Mouse (Mus musculus): ENCODE measurements around the gene Haghl. TPM values are rescaled to one million over a fixed set of nuclear protein-coding genes. Genes with fewer than 3 reads are reported as not detected.

The Haghl gene
- total RNA-seq (2021) (1 to 10 TPM; 6.4 to 7.7 TPM), polyA plus RNA-seq (2012; rRNA removed) (19.5 and 23.4 TPM in 2 replicates)
- long read RNA-seq, partial matches to known transcripts: 0 of 3 reads
- long read RNA-seq, other reads (novel, unspliced or antisense): 1 of 3 reads

DNA sequence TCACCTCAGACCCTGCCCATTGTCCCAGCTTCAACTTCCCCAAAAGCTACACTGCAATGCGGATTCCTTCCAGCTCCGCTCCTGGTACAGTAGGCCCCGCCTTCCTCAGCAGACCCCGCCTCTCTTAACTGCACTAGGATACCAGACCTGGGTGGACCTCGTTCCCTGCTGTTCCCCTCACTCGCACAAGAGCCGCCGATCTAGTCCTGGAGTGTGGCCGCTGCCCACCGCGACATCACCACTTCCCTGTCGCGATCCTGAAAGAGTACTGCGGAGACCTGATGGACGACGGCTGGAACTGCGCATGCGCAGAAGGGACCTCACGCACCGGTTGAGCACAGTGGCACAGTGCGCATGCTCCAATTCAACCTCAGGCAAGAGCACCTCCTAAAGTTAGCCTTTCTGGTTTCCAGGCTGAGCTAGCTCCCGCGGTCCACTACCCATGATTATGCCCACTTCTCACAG, at the start of gene Haghl:
Gene Haghl, minus strand, starts transcription at position 393 of the 465 bp plus-strand sequence.
- intact Hi-C loops (cut with DNase I): no loop called here
- Histone ChIP-seq H3K79me2 (replicated peaks; ENCODE audit: control insufficient read depth, insufficient read depth, low read length) (no peaks in the 10 kb centered on the region), H3K27me3 (ENCODE audit: control insufficient read depth, insufficient read depth, low read length) (no peaks in the 10 kb centered on the region), H3K27ac (peak within 1 kb of the TSS; percentile 85), H3K4me3 (peak within 1 kb of the TSS; percentile 91), H3K9ac (ENCODE audit: low read depth, low read length) (peak within 1 kb of the TSS; percentile 60), H3K4me1 (ENCODE audit: control insufficient read depth, insufficient read depth, low read length) (peaks cover 2% of the 10 kb centered on the region; the same call in 1 of the 2 replicates), H3K36me3 (ENCODE audit: control insufficient read depth, insufficient read depth, low read length) (no peaks in the 10 kb centered on the region)
- under 1% methylated on average over 23 of the region's 23 CpGs for WGBS
- DNase-seq: peak; percentile 93 to 96
- TF ChIP-seq EP300 (IDR thresholded peaks at IDR 0.05; ENCODE audit: insufficient read depth, low read depth, low read length): no peak
- TF ChIP-seq POLR2A (IDR thresholded peaks at IDR 0.05; ENCODE audit: insufficient read depth, low read depth, low read length): peak; percentile 89
- TF ChIP-seq CTCF (IDR thresholded peaks at IDR 0.05): peak; percentile 37

DNA sequence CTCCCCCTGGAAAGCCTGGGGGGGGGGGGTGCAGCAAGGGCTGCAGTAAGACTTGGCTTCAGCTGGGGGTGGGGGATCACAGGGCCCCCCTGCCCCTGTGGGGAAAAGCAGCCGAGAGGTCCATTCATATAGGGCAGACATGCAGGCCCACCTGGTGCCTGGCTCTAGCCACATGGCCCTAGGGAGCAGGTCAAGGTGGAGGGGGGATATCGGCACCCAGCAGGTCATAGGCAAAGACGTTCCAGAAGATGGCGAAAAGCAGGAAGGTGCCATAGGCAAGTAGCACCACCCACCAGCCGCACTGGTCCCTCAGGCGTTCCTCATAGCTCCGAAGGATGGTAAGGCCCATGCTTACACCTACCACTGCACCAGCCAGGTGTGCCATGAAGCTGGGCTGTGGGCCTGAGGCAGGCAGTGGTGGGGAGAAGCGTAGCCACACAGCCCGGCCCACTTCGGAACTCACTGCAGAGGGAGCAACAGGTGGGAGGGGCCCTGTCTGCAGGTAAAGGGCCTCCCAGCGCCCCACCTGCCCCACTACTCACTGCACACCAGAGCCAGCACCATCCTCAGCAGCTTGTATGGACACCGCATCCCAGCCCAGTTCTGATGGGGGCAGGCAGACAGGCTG, 49.2 kb upstream of the Haghl start:
- Histone ChIP-seq H3K4me1 (ENCODE audit: control insufficient read depth, insufficient read depth, low read length) (peaks cover 26% of the 10 kb centered on the region), H3K79me2 (replicated peaks; ENCODE audit: control insufficient read depth, insufficient read depth, low read length) (peaks cover 2% of the 10 kb centered on the region), H3K4me3 (peak overlapping the region; percentile 85; the same call in 1 of the 2 replicates), H3K9ac (ENCODE audit: low read depth, low read length) (0 out of 2 replicates have a peak overlapping the region, but pooled peaks have one; percentile 19), H3K27me3 (ENCODE audit: control insufficient read depth, insufficient read depth, low read length) (no peaks in the 10 kb centered on the region), H3K27ac (peak overlapping the region; percentile 100; the same call in 1 of the 2 replicates), H3K36me3 (ENCODE audit: control insufficient read depth, insufficient read depth, low read length) (no peaks in the 10 kb centered on the region; the same call in 1 of the 2 replicates)
- no peak for TF ChIP-seq EP300 (IDR thresholded peaks at IDR 0.05; ENCODE audit: insufficient read depth, low read depth, low read length)
- DNase-seq: no peak
- intact Hi-C loops (cut with DNase I): loop anchor here (5.0 kb wide), 1 partner anchor 33 kb away; the partner anchor contains the start of gene Mcrip2
- WGBS: 83% methylated on average over 12 of the region's 12 CpGs

DNA sequence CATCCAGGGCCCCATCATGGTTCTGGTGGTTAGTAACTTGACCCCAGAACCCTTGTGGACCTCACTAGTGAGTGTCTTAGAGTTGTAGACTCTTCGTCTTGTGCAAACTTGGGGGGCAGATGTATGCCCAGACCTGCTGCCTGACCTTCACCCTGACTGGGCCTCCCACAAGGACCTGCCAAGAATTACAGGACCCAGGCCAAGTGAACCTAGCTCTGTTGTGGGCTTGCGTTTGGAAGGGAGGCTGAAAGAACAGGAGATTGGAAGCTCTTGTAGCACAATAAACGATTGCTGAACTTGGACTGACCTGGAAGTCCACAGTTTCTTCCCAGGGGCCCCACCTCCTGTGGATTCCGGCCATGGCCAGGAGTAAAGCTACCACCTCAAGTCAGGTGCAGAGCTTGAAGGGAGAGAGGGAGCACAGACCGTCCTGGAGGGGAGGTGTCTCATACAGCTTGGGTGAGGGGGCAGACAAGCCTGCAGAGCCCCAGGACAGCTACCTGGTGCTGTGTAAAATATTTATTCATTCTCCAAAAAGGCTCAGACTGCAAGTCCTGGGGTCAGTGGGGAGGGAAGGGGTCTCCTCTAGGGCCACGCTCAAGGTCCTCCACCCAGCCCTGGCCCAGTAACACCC, 48.6 kb upstream of the Haghl start:
- Histone ChIP-seq H3K4me1 (ENCODE audit: control insufficient read depth, insufficient read depth, low read length) (peaks cover 26% of the 10 kb centered on the region), H3K9ac (ENCODE audit: low read depth, low read length) (peak overlapping the region; percentile 84), H3K79me2 (replicated peaks; ENCODE audit: control insufficient read depth, insufficient read depth, low read length) (peaks cover 2% of the 10 kb centered on the region), H3K4me3 (peak overlapping the region; percentile 85), H3K27me3 (ENCODE audit: control insufficient read depth, insufficient read depth, low read length) (no peaks in the 10 kb centered on the region), H3K27ac (peak overlapping the region; percentile 100), H3K36me3 (ENCODE audit: control insufficient read depth, insufficient read depth, low read length) (no peaks in the 10 kb centered on the region; the same call in 1 of the 2 replicates)
- peak; percentile 40 to 56 for DNase-seq
- no peak for TF ChIP-seq CTCF (IDR thresholded peaks at IDR 0.05)
- TF ChIP-seq POLR2A (IDR thresholded peaks at IDR 0.05; ENCODE audit: insufficient read depth, low read depth, low read length): no peak
- TF ChIP-seq EP300 (IDR thresholded peaks at IDR 0.05; ENCODE audit: insufficient read depth, low read depth, low read length): no peak
- WGBS: 10% methylated on average over 6 of the region's 6 CpGs
- intact Hi-C loops (cut with DNase I): loop anchor here (5.0 kb wide), 1 partner anchor 33 kb away; the partner anchor contains the start of gene Mcrip2

DNA sequence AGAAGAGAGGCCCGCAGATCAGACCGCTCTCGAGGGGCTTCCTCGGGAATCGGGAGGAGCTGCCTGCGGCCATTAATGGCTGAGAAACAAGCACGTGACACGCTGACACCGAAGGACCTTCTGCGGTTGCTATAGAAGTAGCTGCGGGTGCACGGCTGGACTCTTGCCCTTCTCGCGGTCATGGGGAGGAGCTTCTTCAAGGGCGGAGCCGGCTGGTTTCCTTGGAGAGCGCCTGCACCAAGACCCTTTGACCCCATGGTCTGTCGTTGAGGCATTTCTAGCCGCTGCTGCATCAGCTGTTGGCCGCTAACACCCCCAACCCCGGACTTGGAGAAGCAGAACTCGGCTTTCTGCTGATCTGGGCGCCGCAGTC, 47.8 kb upstream of the Haghl start, which contains the start of gene Stub1:
Gene Stub1, minus strand, starts transcription at position 114 of the 373 bp plus-strand sequence.
- TF ChIP-seq POLR2A (IDR thresholded peaks at IDR 0.05; ENCODE audit: insufficient read depth, low read depth, low read length): no peak; the same call in none of the 2 replicates
- no peak for TF ChIP-seq EP300 (IDR thresholded peaks at IDR 0.05; ENCODE audit: insufficient read depth, low read depth, low read length)
- no peak for TF ChIP-seq CTCF (IDR thresholded peaks at IDR 0.05)
- under 1% methylated on average over 24 of the region's 24 CpGs for WGBS
- no peaks in the 10 kb centered on the region for H3K27me3 ChIP-seq (ENCODE audit: control insufficient read depth, insufficient read depth, low read length)
- H3K4me3 ChIP-seq: peak within 1 kb of the TSS; percentile 85
- peaks cover 28% of the 10 kb centered on the region for H3K4me1 ChIP-seq (ENCODE audit: control insufficient read depth, insufficient read depth, low read length)
- peak; percentile 93 to 94 for DNase-seq
- H3K27ac ChIP-seq: peak within 1 kb of the TSS; percentile 100
- H3K9ac ChIP-seq (ENCODE audit: low read depth, low read length): peak within 1 kb of the TSS; percentile 85
- intact Hi-C loops (cut with DNase I): loop anchor here (5.0 kb wide), 1 partner anchor 34 kb away; the partner anchor contains the start of gene Mcrip2
- H3K36me3 ChIP-seq (ENCODE audit: control insufficient read depth, insufficient read depth, low read length): no peaks in the 10 kb centered on the region; the same call in 1 of the 2 replicates
- H3K79me2 ChIP-seq (replicated peaks; ENCODE audit: control insufficient read depth, insufficient read depth, low read length): peaks cover 2% of the 10 kb centered on the region

DNA sequence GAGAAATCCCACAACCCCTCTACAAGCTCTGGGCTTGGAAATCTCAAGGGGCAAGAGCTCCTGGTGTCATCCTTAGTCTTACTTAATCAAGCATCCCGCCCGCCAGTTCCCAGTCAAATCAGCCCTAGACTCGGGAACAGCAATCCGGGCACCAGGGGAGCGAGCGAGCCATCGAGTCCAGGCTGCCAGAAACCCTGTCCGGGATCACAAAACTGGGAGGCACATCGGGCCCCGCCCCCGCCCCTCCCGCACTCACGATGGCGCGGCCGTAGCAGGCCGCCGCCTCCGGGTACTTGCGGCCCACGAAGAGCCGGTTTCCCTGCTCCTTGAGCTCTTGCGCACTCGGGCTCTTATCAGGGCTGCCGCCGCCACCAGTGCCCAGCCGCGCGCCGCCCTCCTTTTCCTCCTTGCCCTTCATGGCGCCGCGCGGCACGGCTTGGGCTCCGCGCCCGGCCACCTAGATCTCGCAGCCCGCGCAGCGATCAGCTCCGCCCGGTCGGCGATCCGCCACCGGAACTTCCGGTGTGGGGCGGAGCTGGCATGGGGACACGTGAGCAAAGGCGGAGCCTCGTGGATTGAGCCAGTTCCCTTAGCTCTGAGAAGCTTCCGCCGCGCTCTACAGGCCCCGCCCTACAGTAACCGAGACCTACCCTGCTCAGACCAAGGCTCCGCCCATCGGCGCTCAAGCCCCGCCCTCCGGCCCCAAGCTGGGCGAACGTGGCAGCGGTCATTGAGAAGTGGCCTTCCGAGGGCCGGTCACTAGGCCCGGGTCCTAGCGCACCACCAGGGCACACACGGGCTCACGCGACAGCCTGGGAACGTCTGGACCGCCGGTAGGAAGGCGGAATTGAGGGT, 47.2 kb upstream of the Haghl start:
- peak; percentile 100 for DNase-seq
- Histone ChIP-seq H3K27me3 (ENCODE audit: control insufficient read depth, insufficient read depth, low read length) (no peaks in the 10 kb centered on the region), H3K9ac (ENCODE audit: low read depth, low read length) (peak overlapping the region; percentile 85), H3K4me3 (peak overlapping the region; percentile 85), H3K27ac (peak overlapping the region; percentile 100), H3K4me1 (ENCODE audit: control insufficient read depth, insufficient read depth, low read length) (peaks cover 26% of the 10 kb centered on the region), H3K36me3 (ENCODE audit: control insufficient read depth, insufficient read depth, low read length) (no peaks in the 10 kb centered on the region; the same call in 1 of the 2 replicates), H3K79me2 (replicated peaks; ENCODE audit: control insufficient read depth, insufficient read depth, low read length) (peaks cover 2% of the 10 kb centered on the region)
- intact Hi-C loops (cut with DNase I): loop anchor here (5.0 kb wide), 1 partner anchor 35 kb away; the partner anchor contains the start of gene Mcrip2
- WGBS: under 1% methylated on average over 77 of the region's 77 CpGs
- TF ChIP-seq POLR2A (IDR thresholded peaks at IDR 0.05; ENCODE audit: insufficient read depth, low read depth, low read length): peak; percentile 83; the same call in 1 of the 2 replicates
- TF ChIP-seq CTCF (IDR thresholded peaks at IDR 0.05): no peak
- 0 out of 2 replicates have a peak, but pooled peaks have one; percentile 8 for TF ChIP-seq EP300 (IDR thresholded peaks at IDR 0.05; ENCODE audit: insufficient read depth, low read depth, low read length)

Measured in heart, adult 2 months (tissue).